Mouse (Mus musculus): ENCODE measurements around the gene Dnaaf2. TPM values are rescaled to one million over a fixed set of nuclear protein-coding genes. Genes with fewer than 3 reads are reported as not detected.

Gene Dnaaf2
- polyA plus RNA-seq, 1 experiment from 2014 or later: 4.2 TPM

DNA sequence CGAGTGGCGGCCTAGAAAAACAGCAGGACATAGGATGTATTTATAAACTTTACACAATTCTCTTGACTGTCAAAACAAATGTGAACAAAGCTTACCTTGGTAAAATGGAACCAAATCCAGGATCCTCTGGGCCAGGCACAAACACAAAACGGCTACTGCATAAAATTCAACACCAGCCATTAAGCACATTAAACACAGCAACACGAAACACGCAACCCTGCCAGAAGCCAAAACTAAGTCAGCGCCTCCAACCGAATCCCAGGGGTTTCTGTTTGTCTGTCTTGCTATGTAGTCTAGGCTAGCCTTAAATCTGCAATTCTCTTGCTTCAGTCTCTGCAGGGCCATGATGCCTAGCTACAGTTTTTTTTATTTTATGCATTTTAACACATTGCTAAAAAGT, 9.7 kb upstream of the Dnaaf2 start:
- no peak overlapping the region for H3K27ac ChIP-seq (ENCODE audit: low read length)
- no peaks in the 10 kb centered on the region for H3K27me3 ChIP-seq (ENCODE audit: control insufficient read depth, insufficient read depth, low read depth, low read length)
- no peaks in the 10 kb centered on the region for H3K9me3 ChIP-seq (replicated peaks; ENCODE audit: control insufficient read depth, low read length)
- no peak overlapping the region for H3K9ac ChIP-seq (ENCODE audit: low read depth, low read length)
- WGBS (ENCODE audit: insufficient replicate concordance): 87% methylated on average over 7 of the region's 7 CpGs
- no peak for ATAC-seq (ENCODE audit: low read depth)
- H3K4me3 ChIP-seq (ENCODE audit: low read depth, low read length): no peak overlapping the region
- H3K4me2 ChIP-seq (ENCODE audit: low read depth, low read length): no peak overlapping the region
- H3K4me1 ChIP-seq (ENCODE audit: control insufficient read depth, low read depth, low read length): no peaks in the 10 kb centered on the region
- peaks cover 18% of the 10 kb centered on the region for H3K36me3 ChIP-seq (ENCODE audit: control insufficient read depth, insufficient read depth)

DNA sequence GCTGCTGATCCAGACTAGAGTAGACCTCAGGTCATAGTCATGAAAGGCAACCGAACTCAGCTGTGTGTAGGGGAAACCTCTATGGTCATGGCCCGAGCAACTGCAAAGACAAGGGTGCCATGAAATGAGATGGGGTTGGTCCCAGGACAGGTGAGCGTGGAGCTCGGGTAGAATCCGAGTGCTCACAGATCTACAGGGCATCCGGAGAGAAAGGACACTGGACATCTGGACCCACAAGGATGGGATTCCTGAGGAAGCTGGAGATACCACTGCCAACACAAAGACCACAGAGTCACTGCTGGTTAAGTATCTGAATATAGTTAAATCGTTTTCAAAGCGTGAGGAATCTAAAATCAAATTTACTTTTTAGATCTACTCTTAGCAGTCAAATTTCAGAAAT, 9.2 kb upstream of the Dnaaf2 start:
- ATAC-seq (ENCODE audit: low read depth): no peak
- WGBS (ENCODE audit: insufficient replicate concordance): 84% methylated on average over 8 of the region's 8 CpGs
- no peak overlapping the region for H3K4me3 ChIP-seq (ENCODE audit: low read depth, low read length)

DNA sequence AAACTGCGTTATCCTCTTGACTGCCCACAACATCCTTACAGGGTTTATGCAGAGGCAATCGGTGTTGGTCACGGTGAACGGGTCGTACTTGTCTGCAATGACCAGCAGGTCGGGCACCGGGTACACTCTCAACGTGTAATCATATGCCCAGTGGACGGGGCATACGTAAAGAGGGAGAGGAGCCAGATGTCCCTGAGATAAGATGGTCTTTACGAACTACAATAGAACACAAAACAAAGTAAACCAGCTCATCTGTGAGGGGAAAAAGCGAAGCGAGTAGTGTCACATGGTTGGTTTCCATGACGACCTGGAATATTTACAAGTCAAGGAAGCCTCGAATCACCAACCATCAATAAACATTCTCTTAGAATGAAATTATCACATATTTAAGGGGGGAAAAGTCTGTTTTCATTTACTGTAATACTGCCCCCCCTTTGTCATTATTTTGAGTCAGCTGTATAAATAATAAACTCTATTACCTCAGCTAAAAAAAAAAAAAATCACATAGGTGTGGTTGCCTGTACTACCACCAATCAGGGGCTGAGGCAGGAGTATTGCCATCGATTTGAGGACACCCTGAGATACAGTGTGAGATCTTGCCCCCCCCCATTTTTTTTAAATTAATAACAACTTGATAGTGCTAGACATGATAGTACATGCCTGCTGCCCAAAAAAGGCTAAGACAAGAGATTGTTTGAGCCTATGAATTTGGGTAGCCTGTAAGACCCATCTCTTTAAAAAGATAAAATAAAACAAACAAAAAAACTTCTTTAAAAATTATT, 6.0 kb upstream of the Dnaaf2 start, which contains the start of gene Gm49384:
Gene Gm49384 (minus strand): TSS at position 216 of the 782 bp plus-strand sequence.
- Histone ChIP-seq H3K4me3 (ENCODE audit: low read depth, low read length) (no peak within 1 kb of the TSS), H3K9me3 (replicated peaks; ENCODE audit: control insufficient read depth, low read length) (no peaks in the 10 kb centered on the region), H3K27ac (ENCODE audit: low read length) (no peak within 1 kb of the TSS), H3K27me3 (ENCODE audit: control insufficient read depth, insufficient read depth, low read depth, low read length) (no peaks in the 10 kb centered on the region), H3K36me3 (ENCODE audit: control insufficient read depth, insufficient read depth) (peaks cover 30% of the 10 kb centered on the region), H3K4me2 (ENCODE audit: low read depth, low read length) (no peak within 1 kb of the TSS), H3K9ac (ENCODE audit: low read depth, low read length) (no peak within 1 kb of the TSS), H3K4me1 (ENCODE audit: control insufficient read depth, low read depth, low read length) (peaks cover under 1% of the 10 kb centered on the region)
- WGBS (ENCODE audit: insufficient replicate concordance): 83% methylated on average over 16 of the region's 16 CpGs
- no peak for ATAC-seq (ENCODE audit: low read depth)

More for the DNA sequence above, 9.2 kb upstream of the Dnaaf2 start:
- Histone ChIP-seq H3K36me3 (ENCODE audit: control insufficient read depth, insufficient read depth) (peaks cover 22% of the 10 kb centered on the region), H3K4me1 (ENCODE audit: control insufficient read depth, low read depth, low read length) (no peaks in the 10 kb centered on the region), H3K27me3 (ENCODE audit: control insufficient read depth, insufficient read depth, low read depth, low read length) (no peaks in the 10 kb centered on the region), H3K4me2 (ENCODE audit: low read depth, low read length) (no peak overlapping the region), H3K9me3 (replicated peaks; ENCODE audit: control insufficient read depth, low read length) (no peaks in the 10 kb centered on the region), H3K9ac (ENCODE audit: low read depth, low read length) (no peak overlapping the region), H3K27ac (ENCODE audit: low read length) (no peak overlapping the region)

- Histone ChIP-seq H3K9ac (ENCODE audit: low read depth, low read length) (no peak overlapping the region), H3K9me3 (replicated peaks; ENCODE audit: control insufficient read depth, low read length) (no peaks in the 10 kb centered on the region), H3K4me1 (ENCODE audit: control insufficient read depth, low read depth, low read length) (peaks cover 16% of the 10 kb centered on the region), H3K4me3 (ENCODE audit: low read depth, low read length) (no peak overlapping the region), H3K27me3 (ENCODE audit: control insufficient read depth, insufficient read depth, low read depth, low read length) (no peaks in the 10 kb centered on the region), H3K4me2 (ENCODE audit: low read depth, low read length) (peak overlapping the region; percentile 98; the same call in 1 of the 2 replicates), H3K27ac (ENCODE audit: low read length) (no peak overlapping the region), H3K36me3 (ENCODE audit: control insufficient read depth, insufficient read depth) (peaks cover 18% of the 10 kb centered on the region)
- no peak for ATAC-seq (ENCODE audit: low read depth)
Observed at GRCm38 (mm10) chr12:69198985-69199384, 756 bp upstream of the Dnaaf2 start.

DNA sequence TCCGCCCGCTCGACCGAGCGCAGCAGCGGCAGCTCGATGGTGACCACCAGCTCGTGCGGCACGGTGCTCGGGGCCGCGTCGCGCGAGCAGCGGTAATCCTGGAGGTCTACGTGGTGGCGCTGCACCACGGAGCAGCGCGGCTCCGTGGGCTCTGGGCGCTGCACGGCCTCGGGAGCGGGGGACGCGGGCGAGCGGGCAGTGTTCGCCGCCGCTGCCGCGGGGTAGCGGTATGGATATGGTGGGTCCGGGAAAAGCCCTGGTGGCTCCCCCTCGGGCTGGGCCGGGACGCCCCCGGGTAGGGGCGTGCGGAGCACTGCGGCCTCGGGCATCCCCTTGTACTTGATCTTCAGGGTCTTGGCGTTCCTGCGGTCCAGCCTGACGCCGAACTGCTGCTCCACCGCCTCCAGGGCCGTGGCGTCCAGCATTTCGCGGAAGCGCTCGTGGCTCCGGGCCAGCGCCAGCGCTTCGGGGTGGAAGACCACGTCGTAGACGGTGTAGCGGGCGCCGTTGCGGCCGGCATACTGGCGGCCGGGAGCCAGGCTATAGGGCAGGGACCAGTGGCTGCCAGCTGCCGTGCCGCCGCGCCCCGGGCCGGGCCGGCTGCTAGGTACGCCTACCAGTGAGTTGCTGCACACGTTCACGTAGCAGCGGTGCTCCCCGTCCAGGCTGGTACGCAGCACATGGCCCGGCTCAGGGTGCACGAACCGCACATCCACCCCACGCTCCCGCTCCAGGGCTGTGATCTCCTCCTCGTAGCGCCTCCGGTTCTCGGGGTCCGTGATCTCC, 658 bp downstream of the Dnaaf2 start:
- WGBS (ENCODE audit: insufficient replicate concordance): under 1% methylated on average over 94 of the region's 94 CpGs
- ATAC-seq (ENCODE audit: low read depth): peak; percentile 84
- peak overlapping the region; percentile 91 for H3K27ac ChIP-seq (ENCODE audit: low read length)
- peak overlapping the region; percentile 100 for H3K4me3 ChIP-seq (ENCODE audit: low read depth, low read length)
- H3K4me1 ChIP-seq (ENCODE audit: control insufficient read depth, low read depth, low read length): peaks cover 18% of the 10 kb centered on the region
- no peaks in the 10 kb centered on the region for H3K9me3 ChIP-seq (replicated peaks; ENCODE audit: control insufficient read depth, low read length)
- peak overlapping the region; percentile 82 for H3K9ac ChIP-seq (ENCODE audit: low read depth, low read length)
- peaks cover 14% of the 10 kb centered on the region for H3K36me3 ChIP-seq (ENCODE audit: control insufficient read depth, insufficient read depth)
- no peaks in the 10 kb centered on the region for H3K27me3 ChIP-seq (ENCODE audit: control insufficient read depth, insufficient read depth, low read depth, low read length)
- H3K4me2 ChIP-seq (ENCODE audit: low read depth, low read length): peak overlapping the region; percentile 98

- H3K4me1 ChIP-seq (ENCODE audit: control insufficient read depth, low read depth, low read length): peaks cover 18% of the 10 kb centered on the region
- peak within 1 kb of the TSS; percentile 91 for H3K27ac ChIP-seq (ENCODE audit: low read length)
- peaks cover 10% of the 10 kb centered on the region for H3K36me3 ChIP-seq (ENCODE audit: control insufficient read depth, insufficient read depth)
- H3K9ac ChIP-seq (ENCODE audit: low read depth, low read length): peak within 1 kb of the TSS; percentile 82
- peak; percentile 74 for ATAC-seq (ENCODE audit: low read depth)
- H3K9me3 ChIP-seq (replicated peaks; ENCODE audit: control insufficient read depth, low read length): no peaks in the 10 kb centered on the region
- peak within 1 kb of the TSS; percentile 100 for H3K4me3 ChIP-seq (ENCODE audit: low read depth, low read length)
- no peaks in the 10 kb centered on the region for H3K27me3 ChIP-seq (ENCODE audit: control insufficient read depth, insufficient read depth, low read depth, low read length)
- WGBS (ENCODE audit: insufficient replicate concordance): under 1% methylated on average over 75 of the region's 75 CpGs
- H3K4me2 ChIP-seq (ENCODE audit: low read depth, low read length): peak within 1 kb of the TSS; percentile 98
Observed at GRCm38 (mm10) chr12:69196444-69197377, 1.5 kb downstream of the Dnaaf2 start, which contains the start of gene Gm49383. Gm49383 (minus strand) TSS chr12:69197104.

- peaks cover 20% of the 10 kb centered on the region for H3K36me3 ChIP-seq (ENCODE audit: control insufficient read depth, insufficient read depth)
- H3K27me3 ChIP-seq (ENCODE audit: control insufficient read depth, insufficient read depth, low read depth, low read length): no peaks in the 10 kb centered on the region
- H3K9me3 ChIP-seq (replicated peaks; ENCODE audit: control insufficient read depth, low read length): no peaks in the 10 kb centered on the region
- no peak overlapping the region for H3K27ac ChIP-seq (ENCODE audit: low read length)
- 73% methylated on average over 2 of the region's 2 CpGs for WGBS (ENCODE audit: insufficient replicate concordance)
- no peak overlapping the region for H3K9ac ChIP-seq (ENCODE audit: low read depth, low read length)
- no peak overlapping the region for H3K4me3 ChIP-seq (ENCODE audit: low read depth, low read length)
- no peak overlapping the region for H3K4me2 ChIP-seq (ENCODE audit: low read depth, low read length)
- no peak for ATAC-seq (ENCODE audit: low read depth)
- peaks cover 7% of the 10 kb centered on the region for H3K4me1 ChIP-seq (ENCODE audit: control insufficient read depth, low read depth, low read length)
Observed at GRCm38 (mm10) chr12:69192637-69193036, 5.6 kb downstream of the Dnaaf2 start.

DNA sequence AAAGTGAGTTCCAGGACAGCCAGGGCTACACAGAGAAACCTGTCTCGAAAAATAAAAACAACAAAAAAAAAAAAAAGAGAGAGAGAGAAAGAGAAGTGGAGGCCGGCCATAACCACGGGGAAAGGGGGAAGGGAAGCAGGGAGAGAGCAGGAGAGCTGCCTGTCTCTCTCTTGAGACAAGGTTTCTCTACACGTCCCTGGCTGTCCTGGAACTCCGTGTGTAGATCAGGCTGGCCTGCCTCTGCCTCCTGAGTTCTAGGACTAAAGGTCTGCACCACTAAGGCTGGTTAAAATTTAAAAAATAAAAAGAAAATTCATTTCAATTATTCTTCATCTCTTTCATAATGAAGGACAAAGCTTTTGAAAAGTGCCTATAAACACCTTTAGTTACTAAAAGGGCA, 6.8 kb downstream of the Dnaaf2 start:
- peaks cover 20% of the 10 kb centered on the region for H3K36me3 ChIP-seq (ENCODE audit: control insufficient read depth, insufficient read depth)
- WGBS (ENCODE audit: insufficient replicate concordance): 78% methylated on average over 5 of the region's 5 CpGs

More for the DNA sequence above, 6.8 kb downstream of the Dnaaf2 start:
- ATAC-seq (ENCODE audit: low read depth): no peak
- no peaks in the 10 kb centered on the region for H3K27me3 ChIP-seq (ENCODE audit: control insufficient read depth, insufficient read depth, low read depth, low read length)
- H3K9ac ChIP-seq (ENCODE audit: low read depth, low read length): no peak overlapping the region
- H3K4me3 ChIP-seq (ENCODE audit: low read depth, low read length): no peak overlapping the region
- peaks cover 15% of the 10 kb centered on the region for H3K4me1 ChIP-seq (ENCODE audit: control insufficient read depth, low read depth, low read length)
- no peak overlapping the region for H3K4me2 ChIP-seq (ENCODE audit: low read depth, low read length)
- H3K27ac ChIP-seq (ENCODE audit: low read length): no peak overlapping the region
- H3K9me3 ChIP-seq (replicated peaks; ENCODE audit: control insufficient read depth, low read length): no peaks in the 10 kb centered on the region
